Mouse (Mus musculus) cortical plate, adult 2 months (tissue): Measurements from ENCODE around the gene Nme8. TPM values are rescaled to one million over a fixed set of nuclear protein-coding genes. Genes with fewer than 3 reads are reported as not detected.
A peak's percentile ranks its signal among the peaks of the same experiment; 100 is the strongest.

Experiments
- H3K27ac ChIP-seq: fragments of 200-500 bp; 2 replicates; pipeline ENCODE4 v1.5.1; 2012; ENCODE audit warnings: low read length, control low read depth, inconsistent platforms; ENCODE audit not compliant: insufficient read depth
- H3K4me1 ChIP-seq: fragments of 200-500 bp; 2 replicates; pipeline ENCODE4 v1.6.1; 2011; ENCODE audit warnings: low read length; ENCODE audit not compliant: control insufficient read depth, insufficient read depth
- H3K4me3 ChIP-seq: fragments of 200-500 bp; 2 replicates; pipeline ENCODE4 v1.5.1; 2011; ENCODE audit warnings: mild to moderate bottlenecking, low read length, control low read depth; ENCODE audit not compliant: insufficient read depth
- CTCF ChIP-seq: fragments of 200-500 bp; IDR thresholded peaks from 2 replicates; pipeline ENCODE4 v1.5.1; 2011; ENCODE audit warnings: mild to moderate bottlenecking, control low read depth, low read length; ENCODE audit not compliant: insufficient read depth; ENCODE audit errors: extremely low read depth
- POLR2A ChIP-seq: fragments of 200-500 bp; IDR thresholded peaks from 2 replicates; pipeline ENCODE4 v1.6.1; 2011; ENCODE audit warnings: mild to moderate bottlenecking, low read length, control low read depth; ENCODE audit not compliant: insufficient read depth; ENCODE audit errors: extremely low read depth
- polyA plus RNA-seq: library from polyadenylated mRNA; depleted of rRNA; stranded (reverse); fragments of >200 nt; gene quantifications from 2 replicates; pipeline ENCODE4 v1.2.3, GENCODE M21; 2012

Gene Nme8
- polyA plus RNA-seq, 1 experiment = not detected

DNA sequence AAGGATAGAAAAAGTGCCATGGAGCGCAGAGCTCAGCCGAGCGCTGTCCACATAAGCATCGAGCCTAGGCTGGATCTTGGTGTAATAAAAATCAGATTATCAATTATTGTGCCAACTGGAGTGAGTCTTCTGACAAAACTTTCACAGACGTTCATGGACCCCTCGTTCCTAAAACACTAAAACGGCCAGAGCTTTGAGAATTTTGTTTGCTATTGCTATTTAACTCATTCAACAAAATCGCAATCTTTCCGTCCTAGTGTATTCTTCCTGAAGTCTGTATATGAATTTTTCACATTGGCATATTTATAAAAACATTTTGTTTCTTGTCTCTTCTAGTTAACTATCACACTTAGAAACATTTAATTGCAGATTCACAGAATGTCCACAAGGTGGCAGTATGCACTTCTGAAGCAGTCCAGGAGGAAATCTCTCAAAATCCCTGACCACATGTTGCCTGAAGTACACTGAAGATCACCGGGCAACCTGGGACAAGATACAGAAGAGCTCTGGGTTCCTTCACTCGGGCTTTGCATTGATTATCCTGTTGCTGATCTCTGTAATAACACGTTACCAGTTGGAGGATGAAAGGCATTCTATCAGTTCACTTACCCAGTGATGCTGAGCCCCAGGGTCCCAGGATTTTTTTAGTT is 1.1 kb upstream of the Nme8 start:
- TF ChIP-seq POLR2A (no peak), CTCF (peak; percentile 70; the same call in 1 of the 2 replicates)
- Histone ChIP-seq H3K4me1 (no peaks in the 10 kb centered on the region; the same call in 1 of the 2 replicates), H3K4me3 (no peak overlapping the region), H3K27ac (no peak overlapping the region)

DNA sequence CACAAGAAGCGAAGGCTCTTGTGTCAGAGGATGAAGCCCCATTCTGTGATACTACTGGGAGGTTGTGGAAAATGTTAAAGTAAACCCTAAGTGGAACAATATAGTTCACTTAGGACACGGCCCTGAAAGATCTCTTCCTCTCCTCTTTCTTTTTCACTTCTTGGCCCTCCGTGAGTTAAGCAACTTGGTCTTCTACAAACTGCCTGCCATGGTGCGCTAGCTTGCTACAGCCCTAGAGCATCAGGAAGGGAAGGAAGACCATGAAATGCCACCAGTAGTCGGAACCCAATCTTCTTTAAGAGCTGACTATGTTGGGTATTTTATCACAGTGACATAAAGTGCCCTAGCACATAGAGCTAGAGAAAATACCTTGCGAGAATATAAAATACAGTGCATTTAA is 7.2 kb downstream of the Nme8 start:
- H3K4me1 ChIP-seq = no peaks in the 10 kb centered on the region
- no peak overlapping the region for H3K4me3 ChIP-seq
- no peak for TF ChIP-seq POLR2A
- no peak overlapping the region for H3K27ac ChIP-seq

DNA sequence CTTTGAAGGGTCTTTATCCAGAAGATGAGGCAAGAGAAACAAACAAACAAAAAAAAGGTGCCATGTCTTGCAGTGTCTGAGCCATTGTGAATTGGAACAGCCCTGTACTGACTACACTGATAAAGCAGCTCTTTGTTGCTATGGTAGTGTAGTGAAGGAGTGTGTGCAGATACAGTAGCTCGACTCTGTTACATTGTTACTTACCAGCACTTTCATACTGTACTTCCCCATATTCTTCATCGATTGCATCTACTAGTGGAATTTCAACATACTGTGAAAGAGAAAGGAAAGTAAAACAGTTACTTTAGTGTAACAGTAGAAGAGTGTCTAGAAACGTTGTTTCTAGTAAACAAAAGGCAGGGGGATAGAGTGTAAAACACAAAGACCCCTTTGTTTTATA is 7.6 kb downstream of the Nme8 start:
- Histone ChIP-seq H3K4me1 (no peaks in the 10 kb centered on the region), H3K4me3 (no peak overlapping the region), H3K27ac (no peak overlapping the region)
- TF ChIP-seq CTCF = no peak
- no peak for TF ChIP-seq POLR2A

DNA sequence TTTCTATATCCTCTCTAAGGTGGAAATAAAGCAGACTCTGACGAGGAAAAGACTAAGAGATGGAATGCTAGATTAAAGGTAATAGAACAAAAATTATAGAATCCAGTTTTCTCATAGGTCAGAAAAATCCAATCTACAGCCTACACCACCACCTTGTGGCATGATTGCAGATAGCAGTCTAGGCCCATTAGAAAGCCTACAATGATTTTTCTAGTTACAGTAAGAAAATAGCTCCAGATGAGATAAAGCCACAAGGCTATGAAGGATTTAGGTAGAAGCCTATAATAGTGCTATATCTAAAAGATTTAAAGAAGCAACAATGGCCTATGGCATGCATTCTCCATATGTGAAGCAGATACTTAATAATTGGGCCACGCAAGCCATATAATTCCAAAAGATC is 13.6 kb downstream of the Nme8 start:
- Histone ChIP-seq H3K27ac (no peak overlapping the region), H3K4me3 (no peak overlapping the region), H3K4me1 (no peaks in the 10 kb centered on the region)
- TF ChIP-seq POLR2A = no peak
- TF ChIP-seq CTCF = peak; percentile 56

DNA sequence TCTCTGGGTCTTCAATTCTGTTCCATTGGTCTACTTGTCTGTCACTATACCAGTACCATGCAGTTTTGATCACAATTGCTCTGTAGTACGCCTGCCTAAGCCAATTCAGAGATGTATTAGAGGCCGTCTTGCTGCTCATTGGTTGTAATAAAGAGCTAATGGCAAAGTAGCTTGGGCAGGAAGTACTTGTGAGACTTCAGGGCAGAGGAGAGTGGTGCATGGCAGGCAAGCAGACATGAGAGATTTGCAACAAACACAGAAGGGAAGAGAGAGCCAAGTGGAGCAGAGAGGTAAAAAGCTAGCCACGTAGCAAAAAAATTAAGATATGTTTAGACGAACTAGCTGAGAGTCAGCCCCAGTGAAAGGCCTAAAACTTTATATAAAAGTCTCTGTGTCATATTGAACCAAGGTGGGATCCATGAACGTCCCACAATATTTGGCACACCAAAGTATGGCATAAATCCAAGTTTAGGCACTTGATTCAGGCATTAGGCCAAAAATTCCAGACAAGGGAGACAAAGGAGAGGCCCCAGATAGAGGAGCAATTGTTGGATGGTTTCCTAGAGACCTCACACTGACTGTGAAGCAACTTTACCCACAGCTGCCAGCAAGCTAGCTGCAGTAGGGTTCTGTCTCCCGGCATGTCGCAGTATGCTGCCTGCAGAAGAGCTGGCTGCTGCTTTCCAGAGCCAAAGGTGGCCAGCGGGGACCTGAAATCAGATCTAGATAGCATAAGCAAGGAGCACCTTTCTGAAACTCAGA is 14.5 kb downstream of the Nme8 start:
- Histone ChIP-seq H3K4me3 (no peak overlapping the region), H3K4me1 (no peaks in the 10 kb centered on the region), H3K27ac (no peak overlapping the region)
- no peak for TF ChIP-seq CTCF
- TF ChIP-seq POLR2A = no peak

DNA sequence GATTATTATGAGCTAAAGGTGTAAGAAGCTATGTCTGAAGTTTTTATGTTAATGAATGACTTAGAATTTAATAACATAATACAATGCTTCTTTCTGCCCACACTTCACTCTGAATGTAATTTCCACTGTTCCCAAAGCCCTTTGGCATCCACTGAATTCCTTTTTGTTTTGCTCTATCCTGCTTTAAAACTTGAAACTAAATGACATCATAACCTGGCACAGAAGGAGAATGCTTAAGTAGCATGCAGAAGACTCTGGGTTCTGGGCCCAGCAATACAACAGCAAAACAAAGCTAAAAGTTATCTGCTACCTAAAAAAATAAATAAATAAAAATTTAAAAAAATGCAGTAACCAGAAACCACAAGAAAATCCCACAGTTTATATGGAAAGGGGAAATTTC is 23.0 kb downstream of the Nme8 start:
- no peak overlapping the region for H3K4me3 ChIP-seq
- no peak overlapping the region for H3K27ac ChIP-seq
- H3K4me1 ChIP-seq = no peaks in the 10 kb centered on the region
- TF ChIP-seq CTCF (no peak), POLR2A (no peak)

DNA sequence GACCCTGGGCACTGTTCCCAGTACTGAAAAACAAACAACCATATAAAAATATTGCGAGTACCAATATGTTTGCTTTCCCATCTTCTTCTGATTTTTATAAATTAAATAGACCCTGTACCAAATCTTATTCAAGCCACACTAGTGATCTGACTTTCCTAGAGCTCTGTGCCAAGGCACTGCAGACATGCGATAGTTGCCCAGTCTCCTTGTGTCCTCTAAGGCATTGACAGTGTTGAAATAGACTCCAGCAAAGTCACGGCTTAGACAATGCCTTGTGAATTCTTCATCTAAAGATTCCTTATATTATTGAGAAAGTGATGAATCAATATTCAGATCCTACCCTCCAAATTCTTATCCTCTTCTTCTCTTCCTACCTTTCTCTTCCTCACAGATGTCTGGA is 23.6 kb downstream of the Nme8 start:
- TF ChIP-seq POLR2A (no peak), CTCF (no peak)
- no peak overlapping the region for H3K27ac ChIP-seq
- no peaks in the 10 kb centered on the region for H3K4me1 ChIP-seq
- H3K4me3 ChIP-seq = no peak overlapping the region

DNA sequence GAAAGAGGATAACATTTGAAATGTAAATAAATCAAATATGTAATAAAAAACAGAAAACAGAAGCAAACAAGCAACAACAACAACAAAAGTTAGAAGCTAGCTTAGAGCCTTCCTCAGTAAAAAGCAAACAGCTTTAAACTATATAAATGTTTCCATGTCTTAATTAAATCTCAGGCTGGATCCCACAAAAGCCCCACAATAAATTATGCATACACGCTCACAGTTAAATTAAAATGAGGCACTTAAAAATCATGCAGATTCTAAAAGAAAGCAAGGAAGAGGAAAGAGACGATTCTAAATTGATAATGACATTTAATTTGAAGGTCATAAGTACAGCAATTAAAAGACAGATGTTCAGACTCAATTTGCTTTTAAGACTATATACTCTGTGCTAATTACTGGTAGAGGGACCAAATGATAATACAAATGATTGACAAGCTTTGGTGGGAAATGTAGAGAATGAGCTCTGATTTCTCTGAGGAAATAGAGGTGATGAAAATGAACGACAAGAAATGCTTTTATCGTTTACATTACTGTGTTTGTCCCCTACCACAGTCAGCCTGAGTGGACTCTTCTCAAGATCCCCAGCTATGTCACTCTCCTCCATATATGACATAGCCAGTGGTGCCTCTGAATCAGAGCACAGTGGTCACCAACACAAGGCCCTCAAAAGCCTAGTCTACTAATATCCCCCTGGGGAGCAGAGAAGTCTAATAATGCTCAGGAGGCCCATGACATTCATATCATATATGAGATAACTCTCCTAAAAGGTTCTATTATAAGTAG is 29.0 kb downstream of the Nme8 start:
- Histone ChIP-seq H3K4me1 (no peaks in the 10 kb centered on the region), H3K4me3 (no peak overlapping the region), H3K27ac (no peak overlapping the region)
- TF ChIP-seq CTCF (no peak), POLR2A (no peak)

DNA sequence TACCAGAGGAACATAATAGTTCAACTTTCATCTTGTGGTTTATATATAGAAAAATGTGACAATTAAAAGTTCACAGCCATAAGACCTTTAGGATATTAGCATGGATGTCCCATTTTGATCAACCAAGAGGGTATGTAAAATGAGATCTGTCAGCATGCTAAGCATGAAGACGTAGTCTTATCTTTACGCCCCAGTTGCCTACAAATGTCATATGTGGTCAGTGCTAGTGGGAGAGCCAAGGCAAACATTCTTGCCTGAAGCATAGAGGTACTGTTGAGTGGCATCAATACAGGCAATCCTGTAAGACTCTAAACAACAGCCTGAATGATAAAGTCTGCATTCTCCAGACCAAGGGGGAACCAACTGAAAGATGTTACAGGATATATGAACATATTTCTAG is 45.2 kb downstream of the Nme8 start:
- H3K4me3 ChIP-seq = no peak overlapping the region
- TF ChIP-seq CTCF = no peak
- no peak for TF ChIP-seq POLR2A
- no peaks in the 10 kb centered on the region for H3K4me1 ChIP-seq
- H3K27ac ChIP-seq = no peak overlapping the region
